ENCODE assay signal across 18 mouse cellular contexts in genomic region chr5:37100813-37101212, GRCm38 (mm10). TPM values are rescaled to one million over a fixed set of nuclear protein-coding genes. Genes with fewer than 3 reads are reported as not detected.
"Had no signal": no experiment of that assay in that cellular context is flagged by ENCODE, and none has a peak within 500 bp of the region (broad histone marks: within the 10 kb centered on the region; RNA-seq: fewer than 3 reads in every experiment).

No protein-coding gene starts in this region.

- H3K4me3 ChIP-seq: lung, embryonic 15.5 days; megakaryocyte, embryonic 14.5 days; midbrain, embryonic 13.5 days; neural tube, embryonic 12.5 days; stomach, embryonic 15.5 days had no signal

- H3K36me3 ChIP-seq: lung, embryonic 15.5 days; midbrain, embryonic 13.5 days; neural tube, embryonic 12.5 days; stomach, embryonic 15.5 days had no signal

- ATAC-seq: liver, postnatal 0 days; lung, postnatal 0 days; midbrain, embryonic 13.5 days had no signal

- H3K4me2 ChIP-seq: lung, embryonic 15.5 days; midbrain, embryonic 11.5 days; midbrain, embryonic 13.5 days; neural tube, embryonic 12.5 days; stomach, embryonic 15.5 days had no signal

- H3K9me3 ChIP-seq: lung, embryonic 15.5 days; megakaryocyte, embryonic 14.5 days; midbrain, embryonic 13.5 days; neural tube, embryonic 12.5 days; stomach, embryonic 15.5 days had no signal

- H3K27ac ChIP-seq: lung, embryonic 15.5 days; macrophage; midbrain, embryonic 13.5 days; neural tube, embryonic 12.5 days; stomach, embryonic 15.5 days; stomach, postnatal 0 days had no signal

- DNase-seq: liver, postnatal 0 days; lung, adult 2 months; lung, postnatal 14 days; lung, postnatal 36 days; right cerebral cortex, postnatal 14 days; thymus, adult 2 months; thymus, postnatal 25 days; thymus, postnatal 4 days had no signal

- H3K27me3 ChIP-seq: lung, embryonic 15.5 days; midbrain, embryonic 13.5 days; neural tube, embryonic 12.5 days; stomach, embryonic 15.5 days had no signal

- H3K9ac ChIP-seq: liver, postnatal 0 days; lung, embryonic 15.5 days; midbrain, embryonic 13.5 days; neural tube, embryonic 12.5 days; stomach, embryonic 15.5 days had no signal

- H3K4me1 ChIP-seq: lung, embryonic 15.5 days; megakaryocyte, embryonic 14.5 days; neural tube, embryonic 12.5 days; stomach, embryonic 15.5 days had no signal

RNA-seq across cellular contexts. Expression of gene Gm1043, which starts 15.6 kb away (rescaled TPM):
- total RNA-seq: megakaryocyte progenitor cell, adult 5-6 weeks had no signal
- polyA plus RNA-seq: liver, postnatal 0 days; lung, embryonic 15.5 days; lung, postnatal 0 days; macrophage had no signal
